Mouse (Mus musculus): ENCODE data around the gene Slc25a27.

Slc25a27 gene

DNA sequence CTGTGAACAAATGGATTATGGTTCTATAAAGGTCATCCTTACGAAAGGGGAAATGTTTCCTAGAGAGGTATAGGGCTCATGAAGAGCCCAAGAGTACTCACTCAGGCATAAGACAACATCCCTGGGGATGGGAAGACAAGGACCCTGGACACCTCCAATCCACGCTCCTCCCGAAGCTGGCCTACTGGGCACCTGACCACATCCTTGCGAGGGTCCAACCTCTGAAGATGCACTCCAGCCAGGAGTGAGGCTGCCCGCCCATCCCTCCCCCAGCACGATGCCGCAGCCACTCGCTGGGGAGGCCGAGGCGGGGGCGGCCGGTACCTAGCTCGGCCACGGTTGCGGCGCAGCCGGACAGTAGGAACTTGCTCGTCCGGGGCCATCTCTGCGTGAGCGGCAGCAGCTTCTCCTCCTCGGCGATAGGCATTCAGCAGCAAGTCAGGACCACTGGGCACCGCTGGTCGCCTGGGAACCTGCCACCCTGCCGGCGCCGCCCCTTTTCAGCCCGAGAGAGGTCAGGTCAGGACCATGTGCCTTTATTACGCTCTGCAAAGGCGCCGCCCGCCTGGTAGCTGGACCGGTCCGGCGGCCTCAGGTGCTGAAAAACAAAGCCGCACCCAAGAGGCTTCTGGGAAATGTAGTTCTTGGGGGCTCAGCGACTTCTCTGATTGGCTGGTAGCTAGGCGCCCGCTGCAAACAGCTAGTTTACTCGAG lies at the start of gene Slc25a27:
Gene Slc25a27 (minus strand): TSS at position 639 of the 714 bp plus-strand sequence.
- in situ Hi-C loops (cut with MboI; ENCODE audit: unreplicated experiment in 2 of 2) = no loop called here

DNA sequence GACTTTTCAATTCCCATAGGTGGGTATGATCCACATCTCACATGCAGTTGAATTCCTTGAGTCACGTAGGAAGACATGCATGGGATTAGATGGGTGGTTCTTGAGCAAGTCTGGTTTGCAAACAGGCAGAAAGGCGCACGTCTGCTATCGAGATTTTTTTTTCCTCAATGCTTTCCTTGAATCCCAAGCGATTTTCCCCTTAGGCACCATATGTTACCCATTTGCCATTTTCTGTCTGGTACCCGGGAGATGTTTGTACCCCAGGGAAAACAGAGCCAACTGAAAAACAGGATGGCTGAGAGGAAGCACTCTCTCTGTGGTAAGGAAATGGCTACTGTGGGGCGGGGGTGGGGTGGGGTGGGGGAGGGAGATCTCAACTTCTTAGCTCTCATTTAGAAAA lies 49.6 kb upstream of the Slc25a27 start:
- in situ Hi-C loops (cut with MboI; ENCODE audit: unreplicated experiment in 2 of 2) = no loop called here

DNA sequence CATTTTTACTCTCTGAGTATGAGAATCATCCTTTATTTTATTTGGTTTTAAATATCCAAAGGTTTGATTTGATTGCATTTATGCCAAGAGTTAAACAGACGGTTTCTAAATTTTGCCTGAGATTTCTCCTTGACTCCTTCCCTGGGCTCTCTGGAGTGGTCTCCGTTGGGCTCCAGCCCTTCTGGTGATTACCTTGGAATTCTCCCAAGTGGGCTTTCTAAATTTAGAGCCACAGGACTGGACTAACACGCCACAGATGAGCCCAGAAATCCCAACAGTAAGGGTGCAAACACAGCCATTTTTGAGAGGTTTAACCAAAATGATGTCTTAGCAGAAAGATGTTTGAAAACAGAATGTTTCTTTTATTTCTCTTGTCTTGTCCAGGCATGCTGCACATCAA lies 47.2 kb upstream of the Slc25a27 start:
- in situ Hi-C loops (cut with MboI; ENCODE audit: unreplicated experiment in 2 of 2) = no loop called here

DNA sequence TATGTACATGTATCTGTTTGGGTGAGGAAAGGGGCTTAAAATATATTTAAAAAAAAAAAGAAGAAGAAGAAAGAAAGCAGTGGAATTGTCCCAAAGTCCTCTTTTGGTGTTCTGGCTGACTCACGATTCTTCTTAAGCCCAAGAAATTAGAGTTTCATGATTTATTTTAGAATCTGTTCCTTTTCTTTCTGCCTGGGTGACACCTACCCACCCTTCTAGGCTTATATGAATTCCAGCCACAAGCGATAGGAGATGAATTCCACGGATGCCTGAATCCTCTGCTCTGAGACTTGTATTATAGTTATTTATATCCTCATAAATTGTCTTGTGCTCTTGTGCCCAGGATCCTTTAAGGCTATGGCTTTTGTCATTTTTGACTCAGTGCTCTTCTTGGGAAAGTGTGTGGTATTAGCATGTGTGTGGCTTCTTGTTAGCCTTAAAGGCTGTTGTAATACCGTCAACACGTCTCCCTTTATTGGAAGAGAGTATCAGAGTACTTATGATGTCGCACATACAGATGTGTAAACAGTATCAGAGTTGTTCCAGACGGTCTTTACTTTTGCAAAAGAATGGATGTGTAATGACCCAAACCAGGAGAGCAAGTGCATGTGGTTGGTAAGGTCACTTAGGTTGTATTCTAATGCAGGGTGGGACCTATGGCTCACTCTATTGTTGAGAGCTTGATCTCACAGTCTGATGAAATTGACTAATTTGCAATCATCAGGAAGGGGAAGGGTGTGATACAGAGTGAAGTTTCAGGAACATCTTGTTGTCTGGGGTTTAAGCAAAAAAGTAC lies 44.7 kb upstream of the Slc25a27 start:
- in situ Hi-C loops (cut with MboI; ENCODE audit: unreplicated experiment in 2 of 2) = no loop called here

DNA sequence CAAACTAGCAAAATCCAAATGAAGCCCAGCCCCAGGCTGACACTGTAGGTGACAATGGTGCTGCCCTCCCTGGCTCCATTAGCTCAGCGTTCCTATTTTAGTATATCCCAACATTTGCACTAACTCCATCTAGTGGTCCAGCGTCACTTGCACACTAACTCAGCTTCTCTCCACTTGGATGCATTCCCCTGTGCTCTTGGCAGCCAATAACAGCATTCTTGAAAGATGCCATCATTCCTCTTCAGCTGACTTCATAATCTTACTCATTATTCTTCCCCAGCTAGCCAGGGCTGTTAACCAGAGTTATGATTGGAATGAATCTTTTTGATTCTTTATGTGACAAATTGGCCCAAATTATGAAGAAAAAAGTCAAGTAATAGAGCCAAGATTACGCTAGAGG lies 40.2 kb upstream of the Slc25a27 start:
- in situ Hi-C loops (cut with MboI; ENCODE audit: unreplicated experiment in 2 of 2) = no loop called here

DNA sequence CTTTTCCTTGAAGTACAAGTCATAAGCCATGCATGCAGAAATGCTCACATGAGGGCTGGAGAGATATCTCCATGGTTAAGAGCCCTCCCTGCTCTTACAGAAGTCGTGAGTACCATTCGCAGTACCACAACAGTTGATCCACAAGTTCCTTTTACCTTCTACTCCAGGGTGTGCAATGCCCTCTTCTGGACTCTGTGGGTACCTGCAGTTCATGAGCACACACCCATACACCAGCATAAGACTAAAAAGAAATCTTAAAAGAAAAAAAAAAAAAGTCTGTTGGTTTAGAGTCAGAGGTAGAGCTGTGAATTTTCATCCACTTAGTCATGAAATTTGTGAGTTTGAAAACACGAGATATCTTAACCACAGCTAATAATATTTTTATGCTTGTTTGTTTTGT lies 39.7 kb upstream of the Slc25a27 start:
- in situ Hi-C loops (cut with MboI; ENCODE audit: unreplicated experiment in 2 of 2) = no loop called here

DNA sequence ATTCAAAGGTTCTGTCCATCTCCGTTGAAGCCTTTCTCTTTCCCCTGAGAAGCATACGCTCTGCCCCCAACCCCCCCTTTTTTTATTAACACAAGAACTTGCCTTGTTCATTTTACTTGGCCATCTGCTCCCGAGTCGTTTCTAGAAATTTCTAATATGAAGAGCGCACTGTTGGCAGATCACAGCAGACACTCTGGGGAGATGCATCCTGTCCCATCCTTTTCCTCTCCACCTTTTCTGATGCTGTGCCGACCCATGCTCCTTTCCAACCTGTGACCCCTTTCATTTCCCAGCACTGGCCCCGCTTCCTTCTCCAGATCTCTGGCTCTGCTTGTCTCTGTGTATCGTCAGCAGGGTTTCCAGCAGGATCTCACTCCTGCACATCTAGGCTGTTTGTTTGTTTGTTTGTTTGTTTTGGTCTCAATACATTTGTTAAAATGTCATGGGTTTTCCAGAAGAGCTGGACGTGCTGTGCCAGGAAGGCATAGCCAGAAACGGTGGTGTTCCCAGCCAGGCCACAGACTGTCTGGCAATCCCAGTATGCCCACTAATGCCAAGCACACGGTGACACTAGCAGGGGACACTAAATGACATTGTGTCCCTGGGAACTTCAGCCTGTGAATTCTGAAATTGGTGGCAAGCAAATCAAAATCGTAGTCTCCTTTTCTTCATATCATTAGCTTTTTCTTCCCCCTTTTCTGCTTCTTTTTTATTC lies 37.4 kb upstream of the Slc25a27 start:
- in situ Hi-C loops (cut with MboI; ENCODE audit: unreplicated experiment in 2 of 2) = no loop called here

DNA sequence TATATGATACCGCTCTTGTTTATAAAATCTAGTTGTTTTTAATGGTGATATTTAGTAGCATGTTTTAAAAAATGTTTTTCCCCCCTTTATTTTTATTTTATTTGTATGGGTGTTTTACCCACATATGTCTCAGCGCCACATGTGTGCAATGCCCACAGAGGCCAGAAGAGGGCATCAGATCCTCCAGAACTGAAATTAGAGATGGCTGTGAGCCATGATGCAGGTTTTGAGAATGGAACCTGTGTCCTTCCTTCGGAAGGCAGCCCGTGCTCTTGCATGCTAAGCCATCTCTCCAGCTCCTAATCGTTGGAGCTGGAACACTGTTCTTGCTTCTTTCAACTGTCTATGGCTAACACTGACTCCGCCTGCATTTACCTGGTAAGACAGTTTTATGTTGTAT lies 34.0 kb upstream of the Slc25a27 start:
- in situ Hi-C loops (cut with MboI; ENCODE audit: unreplicated experiment in 2 of 2) = no loop called here

DNA sequence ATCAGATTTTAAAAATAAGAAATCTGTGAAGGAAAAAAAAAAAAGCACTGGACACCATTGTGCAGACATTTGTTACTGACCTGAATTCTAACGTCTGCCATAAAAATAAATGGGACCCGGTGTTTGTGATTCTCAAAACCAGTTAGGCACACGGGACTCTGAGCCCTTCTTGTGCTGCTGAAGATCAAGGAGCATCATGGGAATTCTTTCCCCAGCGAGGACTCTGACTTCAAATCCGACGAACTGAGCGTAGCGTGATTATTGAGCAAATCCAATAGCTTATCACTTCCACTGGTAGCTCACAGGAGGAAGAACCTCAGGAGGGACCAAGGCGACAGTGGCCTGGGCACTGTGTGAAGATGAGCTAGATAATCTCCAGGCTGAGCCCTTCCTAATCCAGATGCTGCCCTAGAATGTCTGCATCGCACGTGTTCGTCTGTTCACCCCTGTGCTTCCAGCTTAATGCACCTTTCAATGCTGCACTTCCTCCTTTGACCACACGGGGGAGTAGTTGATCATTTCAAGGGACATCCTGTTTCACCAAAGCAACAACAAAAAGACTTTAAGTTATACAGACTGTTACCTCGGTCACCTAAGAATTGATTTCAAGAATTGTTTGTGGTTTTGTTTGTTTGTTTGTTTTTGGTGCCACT lies 32.1 kb upstream of the Slc25a27 start:
- in situ Hi-C loops (cut with MboI; ENCODE audit: unreplicated experiment in 2 of 2) = loop anchor here (10.0 to 25.0 kb wide), 3 partner anchors 438 to 1676 kb away; no protein-coding TSS in a partner anchor

DNA sequence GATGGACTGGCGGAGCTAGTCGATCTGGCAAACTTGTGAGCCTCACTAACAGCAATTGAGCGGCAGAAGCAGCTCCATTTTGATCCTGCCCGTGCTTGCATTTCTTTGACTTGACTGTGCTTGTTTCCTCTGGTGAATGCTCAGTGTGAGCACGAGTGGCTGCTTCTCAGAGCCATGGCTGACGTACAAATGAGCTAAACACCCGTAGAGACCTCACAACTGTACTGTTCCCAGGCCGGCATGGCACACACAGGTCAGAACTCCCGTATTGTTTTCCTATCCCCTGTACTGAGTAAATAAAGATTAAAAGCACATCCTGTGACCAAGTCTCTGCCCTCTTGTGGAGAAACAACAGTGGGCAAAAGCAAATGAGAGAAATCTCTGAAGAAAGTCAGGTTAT lies 22.6 kb upstream of the Slc25a27 start:
- in situ Hi-C loops (cut with MboI; ENCODE audit: unreplicated experiment in 2 of 2) = loop anchor here in 1 of 2 experiments (25.0 kb wide), 2 partner anchors 448 to 1673 kb away; no protein-coding TSS in a partner anchor

DNA sequence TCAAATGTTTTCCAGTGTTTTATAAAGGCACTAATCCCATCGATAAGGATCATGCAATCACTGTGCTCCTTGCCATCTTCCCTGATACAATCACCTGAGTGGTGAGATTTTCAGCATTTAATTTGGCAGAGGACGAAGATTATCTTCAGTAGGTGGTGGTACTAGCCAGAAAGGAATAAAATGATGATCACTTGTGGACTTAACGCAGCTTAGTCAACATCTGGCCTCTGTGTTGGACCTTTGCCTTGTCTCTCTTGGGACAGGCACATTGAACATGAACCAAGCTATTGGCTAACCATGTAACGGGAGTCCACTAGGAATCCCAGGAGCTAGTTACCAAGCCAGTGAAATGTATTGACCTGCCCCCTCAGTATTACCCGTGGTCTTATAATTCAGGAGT lies 17.6 kb upstream of the Slc25a27 start:
- in situ Hi-C loops (cut with MboI; ENCODE audit: unreplicated experiment in 2 of 2) = loop anchor here in 1 of 2 experiments (25.0 kb wide), 2 partner anchors 453 to 1678 kb away; no protein-coding TSS in a partner anchor

DNA sequence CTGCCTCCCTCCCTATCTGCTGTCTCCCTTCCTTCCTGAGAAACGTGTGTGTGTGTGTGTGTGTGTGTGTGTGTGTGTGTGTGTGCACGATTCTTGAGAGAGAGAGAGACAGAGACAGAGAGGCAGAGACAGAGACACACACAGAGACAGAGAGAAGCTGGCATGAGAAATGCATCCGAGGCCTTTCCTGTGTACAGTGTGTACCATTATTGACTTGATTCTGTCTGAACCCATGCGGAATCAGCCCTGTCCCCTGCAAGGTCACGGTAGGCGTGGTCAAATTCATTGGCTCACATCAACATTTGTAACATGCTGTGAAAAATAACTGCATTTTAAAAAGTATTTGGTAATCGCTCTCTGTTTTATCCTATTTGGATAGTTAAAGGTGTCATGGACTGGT lies 17.1 kb upstream of the Slc25a27 start:
- in situ Hi-C loops (cut with MboI; ENCODE audit: unreplicated experiment in 2 of 2) = loop anchor here in 1 of 2 experiments (25.0 kb wide), 2 partner anchors 453 to 1678 kb away; no protein-coding TSS in a partner anchor

DNA sequence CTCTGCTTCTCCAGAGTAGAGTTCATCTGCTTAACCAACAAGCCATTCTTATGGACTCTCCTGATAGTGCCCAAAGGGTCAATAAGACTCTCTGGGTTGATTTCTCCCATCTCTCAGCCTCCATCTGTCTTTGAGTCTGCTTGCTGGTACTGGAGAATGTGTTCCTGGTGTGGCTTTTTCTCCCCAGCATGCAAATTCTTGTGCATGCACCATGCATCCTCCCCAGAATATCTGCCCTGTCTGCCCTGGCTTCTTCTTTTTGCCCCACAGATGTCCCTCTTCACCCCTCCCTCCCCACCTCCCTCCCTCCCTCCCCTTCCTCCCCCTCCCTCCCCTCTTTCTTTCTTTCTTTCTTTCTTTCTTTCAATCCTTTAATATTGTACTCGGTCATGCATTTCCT lies 10.3 kb upstream of the Slc25a27 start:
- in situ Hi-C loops (cut with MboI; ENCODE audit: unreplicated experiment in 2 of 2) = loop anchor here in 1 of 2 experiments (25.0 kb wide), 2 partner anchors 460 to 1685 kb away; no protein-coding TSS in a partner anchor

DNA sequence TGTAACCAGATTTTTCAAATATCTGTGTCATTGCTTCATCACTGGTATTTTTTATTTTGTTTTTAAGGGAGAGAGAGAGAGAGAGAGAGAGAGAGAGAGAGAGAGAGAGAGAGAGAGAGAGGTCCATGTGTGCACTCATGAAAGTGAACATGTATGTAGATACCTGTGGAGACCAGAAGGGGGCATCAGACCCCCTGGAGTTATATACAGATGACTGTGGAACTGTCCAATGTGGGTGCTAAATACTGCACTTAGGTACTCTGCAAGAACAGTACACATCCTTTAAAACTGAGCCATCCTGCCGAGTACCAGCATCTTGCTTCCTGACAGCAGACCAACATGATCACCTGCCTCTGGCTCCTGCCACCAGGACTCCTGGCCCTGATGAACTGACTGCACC lies 9.2 kb upstream of the Slc25a27 start:
- in situ Hi-C loops (cut with MboI; ENCODE audit: unreplicated experiment in 2 of 2) = loop anchor here in 1 of 2 experiments (25.0 kb wide), 2 partner anchors 461 to 1686 kb away; no protein-coding TSS in a partner anchor

DNA sequence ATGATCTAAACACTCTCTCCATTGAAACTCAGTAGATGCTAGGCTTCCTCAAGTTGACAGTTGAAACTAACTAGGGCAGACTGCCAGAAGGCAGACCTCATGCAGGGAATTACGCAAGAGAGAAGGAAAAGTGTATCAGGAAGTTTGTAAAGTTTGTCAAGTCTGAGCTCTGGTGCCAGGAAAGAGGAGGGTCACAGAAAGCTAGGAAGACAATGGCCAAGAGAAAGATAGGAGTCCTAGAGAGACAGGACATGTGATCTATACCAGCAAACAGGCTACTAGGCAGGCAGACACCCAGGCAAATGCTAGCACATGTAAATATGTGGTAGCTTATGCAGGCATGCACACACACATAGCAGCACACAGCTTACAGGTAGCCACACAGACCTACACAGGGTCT lies 8.2 kb upstream of the Slc25a27 start:
- in situ Hi-C loops (cut with MboI; ENCODE audit: unreplicated experiment in 2 of 2) = loop anchor here in 1 of 2 experiments (25.0 kb wide), 2 partner anchors 462 to 1687 kb away; no protein-coding TSS in a partner anchor

DNA sequence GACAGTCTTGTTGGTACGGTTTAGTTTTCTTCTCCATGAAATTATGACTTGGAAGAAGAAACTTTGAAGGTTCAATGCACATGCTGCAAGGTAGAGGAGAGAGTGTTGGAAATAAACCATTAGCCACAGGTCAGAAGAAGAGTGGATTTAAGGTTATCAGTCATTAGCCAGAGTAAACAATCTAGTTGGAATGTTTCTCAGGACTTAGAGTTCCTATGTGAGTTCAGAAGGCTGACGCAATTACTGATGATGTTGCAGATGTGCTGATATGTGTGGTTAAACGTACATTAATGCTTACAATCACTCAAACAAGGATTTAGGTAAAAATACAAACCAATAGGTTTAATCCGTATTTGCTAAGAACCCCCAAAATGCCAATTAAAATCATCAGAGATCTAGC lies 4.9 kb upstream of the Slc25a27 start:
- in situ Hi-C loops (cut with MboI; ENCODE audit: unreplicated experiment in 2 of 2) = no loop called here

DNA sequence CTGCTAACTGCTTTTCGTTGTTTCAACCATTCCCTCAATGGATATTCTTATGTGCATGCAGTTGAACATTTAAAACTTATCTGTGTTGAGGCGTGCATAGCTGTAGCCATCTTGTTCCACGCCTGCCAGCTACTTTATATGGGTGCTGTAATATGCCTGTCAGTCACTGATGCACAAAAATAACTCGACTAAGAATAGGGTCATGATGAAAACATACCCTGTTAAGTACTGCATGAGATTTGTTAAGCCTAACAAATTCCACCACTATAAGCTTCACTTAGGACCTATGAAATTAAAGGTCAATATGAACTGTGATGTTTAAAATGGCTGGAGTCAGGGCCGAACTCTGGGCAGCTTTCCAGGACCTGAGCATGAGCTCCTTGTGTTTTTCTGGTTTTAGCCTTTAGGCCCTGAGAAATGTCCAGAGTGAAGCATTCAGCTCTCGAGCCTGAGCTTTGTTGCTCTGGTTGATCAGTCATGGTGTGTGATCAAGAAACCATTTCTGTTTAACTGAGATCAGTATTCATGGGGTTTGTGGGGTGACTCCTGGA lies 2.2 kb upstream of the Slc25a27 start:
- in situ Hi-C loops (cut with MboI; ENCODE audit: unreplicated experiment in 2 of 2) = no loop called here

DNA sequence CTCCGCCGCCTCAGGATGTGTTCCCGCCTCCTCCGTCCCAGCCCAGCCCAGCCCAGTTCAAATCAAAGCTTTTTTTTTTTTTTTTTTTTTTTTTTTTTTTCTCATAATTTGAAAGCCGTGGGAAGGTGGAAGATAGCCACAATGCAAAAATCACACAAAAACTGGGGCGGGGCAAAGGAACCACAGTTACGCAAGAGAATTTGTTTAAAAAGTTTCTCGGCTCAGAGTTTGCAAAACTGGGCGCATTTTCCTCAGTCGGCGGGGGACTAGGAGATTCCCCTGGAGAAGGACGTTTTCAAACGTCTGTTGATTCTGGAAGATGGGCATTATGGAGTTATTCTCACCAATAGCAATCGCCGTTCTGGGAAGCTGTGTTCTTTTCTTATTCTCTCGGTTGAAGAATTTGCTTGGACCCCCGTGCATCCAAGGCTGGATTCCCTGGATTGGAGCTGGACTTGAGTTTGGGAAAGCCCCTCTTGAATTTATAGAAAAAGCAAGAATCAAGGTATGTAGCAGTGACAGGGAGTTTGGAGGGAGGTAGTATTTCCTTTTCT lies 353 bp upstream of the Slc25a27 start, which contains the start of gene Cyp39a1:
Gene Cyp39a1 (plus strand): TSS at position 136 of the 554 bp plus-strand sequence.
- in situ Hi-C loops (cut with MboI; ENCODE audit: unreplicated experiment in 2 of 2) = no loop called here

DNA sequence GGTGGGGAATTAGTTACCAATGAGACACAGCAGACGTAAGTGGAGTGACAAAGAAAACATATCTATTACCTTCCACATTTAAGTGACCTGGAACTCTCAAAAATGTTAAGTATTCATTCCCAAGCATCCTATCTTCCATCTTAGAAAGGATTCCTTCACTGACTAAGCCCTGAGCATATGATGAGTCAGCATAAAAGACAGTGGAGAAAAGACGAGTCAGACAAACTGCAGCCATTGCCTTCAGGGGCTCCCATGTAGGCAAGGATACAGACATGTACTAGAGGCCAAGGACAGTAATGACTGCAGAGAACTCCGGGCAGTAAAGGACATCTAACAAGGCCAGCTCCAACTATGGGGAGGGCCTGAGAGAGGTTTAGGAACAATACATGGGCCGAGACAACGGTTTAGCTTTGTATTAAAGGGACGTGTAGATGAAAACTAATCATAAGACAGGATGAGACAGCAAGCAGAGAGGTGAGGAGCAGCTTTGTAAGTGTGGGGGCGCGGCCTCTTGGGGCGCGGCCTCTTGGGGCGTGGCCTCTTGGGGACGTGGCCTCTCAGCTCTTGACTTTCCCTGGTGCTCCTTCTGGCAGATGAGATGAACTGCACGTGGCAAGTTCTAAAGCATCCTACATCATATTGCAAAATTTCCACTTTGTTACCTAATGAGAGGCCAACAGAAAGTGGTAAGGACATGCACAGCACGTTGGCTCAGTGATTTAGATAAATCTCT lies 15.5 kb downstream of the Slc25a27 start:
- in situ Hi-C loops (cut with MboI; ENCODE audit: unreplicated experiment in 2 of 2) = no loop called here
